Mouse (Mus musculus) adrenal gland, postnatal 36 days (tissue): ENCODE measurements around the gene Arf6. TPM values are rescaled to one million over a fixed set of nuclear protein-coding genes. Genes with fewer than 3 reads are reported as not detected.
A peak's percentile ranks its signal among the peaks of the same experiment; 100 is the strongest.
"Not testable (repeated sequence)": the region's sequence is repeated elsewhere in the genome, so short reads cannot be mapped to it uniquely, and the experiment has no call there.

ENCODE experiments used
- DNase-seq, 2 experiments: peaks; one replicate each; pipeline ENCODE4 v3.0.0; 2021; ENCODE audit warnings: mixed read lengths in 1 of 2
- long read RNA-seq, 2 experiments: library from polyadenylated mRNA; stranded (forward); transcript quantifications; one replicate each; pipeline ENCODE4 v2.0.0; 2021; ENCODE audit warnings: borderline sequencing depth in 2 of 2
- total RNA-seq, 2 experiments: library from RNA; stranded (reverse); gene quantifications; 2 replicates each; pipeline ENCODE4 v1.2.3; 2021

Arf6 gene
- total RNA-seq, result 100 to 1,000 TPM; 114 to 154 TPM
- long read RNA-seq, experiment 1, transcript Arf6-201 (2 exons, 1,534 nt), result major isoform, 126 of 145 reads
- long read RNA-seq, experiment 1, partial matches to known transcripts, result 0 of 145 reads
- long read RNA-seq, experiment 1, other reads (novel, unspliced or antisense), result 19 of 145 reads
- long read RNA-seq, experiment 2, transcript Arf6-201 (2 exons, 1,534 nt), result major isoform, 66 of 77 reads
- long read RNA-seq, experiment 2, partial matches to known transcripts, result 0 of 77 reads
- long read RNA-seq, experiment 2, other reads (novel, unspliced or antisense), result 11 of 77 reads

GRCm38 (mm10) chr12:69371854-69372671, at the start of gene Arf6, which contains the start of gene Gm9887:
Gene Arf6 (plus strand): TSS chr12:69372150.
Gene Gm9887 (minus strand): TSS chr12:69372458.
- peak; percentile 99 to 100 for DNase-seq

GRCm38 (mm10) chr12:69331187-69331586, 40.8 kb upstream of the Arf6 start:
- no peak for DNase-seq

GRCm38 (mm10) chr12:69332147-69332546, 39.8 kb upstream of the Arf6 start:
- no peak for DNase-seq

- DNase-seq, result peak; percentile 12 to 44
Observed at GRCm38 (mm10) chr12:69333547-69333946, 38.4 kb upstream of the Arf6 start.

GRCm38 (mm10) chr12:69349928-69350327, 22.0 kb upstream of the Arf6 start:
- no peak for DNase-seq

GRCm38 (mm10) chr12:69351685-69352084, 20.3 kb upstream of the Arf6 start:
- no peak for DNase-seq

GRCm38 (mm10) chr12:69356546-69357299, 15.2 kb upstream of the Arf6 start, which contains the start of gene Nemf:
Gene Nemf (minus strand): TSS chr12:69357165.
- peak; percentile 88 to 92 for DNase-seq

GRCm38 (mm10) chr12:69357300-69357646, 14.7 kb upstream of the Arf6 start:
- no peak for DNase-seq

GRCm38 (mm10) chr12:69360655-69360996, 11.3 kb upstream of the Arf6 start:
- peak in 1 of 2 experiments; percentile 16 for DNase-seq

GRCm38 (mm10) chr12:69360997-69361899, 10.7 kb upstream of the Arf6 start:
- DNase-seq, result peak; percentile 99 to 100

GRCm38 (mm10) chr12:69361919-69362318, 10.0 kb upstream of the Arf6 start:
- no peak for DNase-seq

- DNase-seq, result no peak
Observed at GRCm38 (mm10) chr12:69362388-69362787, 9.6 kb upstream of the Arf6 start.

GRCm38 (mm10) chr12:69363110-69363509, 8.8 kb upstream of the Arf6 start:
- not testable (repeated sequence) for DNase-seq

GRCm38 (mm10) chr12:69363899-69364762, 7.8 kb upstream of the Arf6 start:
- peak; percentile 89 to 92 for DNase-seq

GRCm38 (mm10) chr12:69365757-69366156, 6.2 kb upstream of the Arf6 start:
- DNase-seq, result no peak

GRCm38 (mm10) chr12:69366424-69366823, 5.5 kb upstream of the Arf6 start:
- no peak for DNase-seq

GRCm38 (mm10) chr12:69367557-69367956, 4.4 kb upstream of the Arf6 start:
- no peak for DNase-seq

- DNase-seq, result no peak
Observed at GRCm38 (mm10) chr12:69370936-69371335, 1.0 kb upstream of the Arf6 start.

GRCm38 (mm10) chr12:69371421-69371853, 513 bp upstream of the Arf6 start:
- DNase-seq, result peak in 1 of 2 experiments; percentile 73

GRCm38 (mm10) chr12:69372731-69373331, 881 bp downstream of the Arf6 start:
- peak in 1 of 2 experiments; percentile 29 for DNase-seq
